Mouse (Mus musculus): ENCODE results near the gene Pknox2.

Pknox2 gene

GRCm38 (mm10) chr9:36923753-36924152, 223.5 kb downstream of the Pknox2 start:
- ChIA-PET CTCF (interaction anchor here in 1 of 4 experiments (1.1 kb wide), 1 partner anchor 50 kb away, joined by 5 read pairs; no protein-coding TSS in a partner anchor), POLR2A (no interaction called here)

- CTCF ChIA-PET: interaction anchor here in 1 of 4 experiments (0.6 to 1.0 kb wide), 3 partner anchors 27 to 769 kb away, joined by 3 read pairs; no protein-coding TSS in a partner anchor
Observed at GRCm38 (mm10) chr9:36921718-36922415, 225.3 kb downstream of the Pknox2 start.

GRCm38 (mm10) chr9:36919472-36919871, 227.7 kb downstream of the Pknox2 start:
- ChIA-PET CTCF (interaction anchor here in 3 of 4 experiments (0.7 to 1.3 kb wide), 5 partner anchors 11 to 55 kb away, joined by 3 to 10 read pairs (median 7); no protein-coding TSS in a partner anchor), POLR2A (interaction anchor here in 1 of 4 experiments (0.6 kb wide), 1 partner anchor 561 kb away, joined by 4 read pairs; no protein-coding TSS in a partner anchor)

More at GRCm38 (mm10) chr9:36921718-36922415, 225.3 kb downstream of the Pknox2 start:
- POLR2A ChIA-PET: no interaction called here

DNA sequence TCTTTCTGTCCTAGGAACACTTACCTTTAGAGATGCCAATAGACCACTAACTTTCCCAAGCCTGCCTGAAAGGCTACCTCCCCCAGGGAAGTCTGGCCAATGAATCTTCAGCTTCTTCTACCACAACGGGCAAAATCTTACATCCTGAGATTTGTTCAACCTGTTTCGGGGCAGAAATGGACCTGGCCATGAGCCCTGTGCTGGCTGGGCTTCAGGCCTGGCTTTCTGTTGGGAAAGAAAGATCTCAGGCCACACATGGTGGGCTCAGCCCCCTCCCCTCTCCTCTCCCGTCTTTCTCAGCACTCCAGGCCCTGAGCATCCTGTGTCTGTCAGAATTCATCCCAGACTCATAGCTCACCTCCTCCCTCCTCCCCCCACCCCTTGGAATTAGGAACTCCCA, 228.6 kb downstream of the Pknox2 start:
- CTCF ChIA-PET: interaction anchor here in 1 of 4 experiments (0.9 to 1.3 kb wide), 3 partner anchors 12 to 42 kb away, joined by 3 to 8 read pairs (median 3); no protein-coding TSS in a partner anchor
- POLR2A ChIA-PET: interaction anchor here in 1 of 4 experiments (1.8 kb wide), 1 partner anchor 15 kb away, joined by 4 read pairs; no protein-coding TSS in a partner anchor

GRCm38 (mm10) chr9:36916915-36917314, 230.3 kb downstream of the Pknox2 start:
- ChIA-PET POLR2A (interaction anchor here in 2 of 4 experiments (0.7 to 2.0 kb wide), 6 partner anchors 11 to 1419 kb away, joined by 3 to 4 read pairs (median 3); partner anchors contain the start of gene Pknox2 (in 1 of the 2)), CTCF (interaction anchor here (0.5 to 2.4 kb wide), 46 partner anchors 9 to 1141 kb away, joined by 3 to 23 read pairs (median 4); partner anchors contain the start of gene Pknox2 (in 1 of the 4))

GRCm38 (mm10) chr9:36916362-36916761, 230.8 kb downstream of the Pknox2 start:
- ChIA-PET CTCF (interaction anchor here (0.6 to 2.4 kb wide), 47 partner anchors 9 to 1140 kb away, joined by 3 to 23 read pairs (median 4); partner anchors contain the start of gene Pknox2 (in 1 of the 4)), POLR2A (interaction anchor here in 2 of 4 experiments (0.7 to 2.0 kb wide), 5 partner anchors 10 to 1419 kb away, joined by 3 to 4 read pairs (median 3); partner anchors contain the start of gene Pknox2 (in 1 of the 2))

GRCm38 (mm10) chr9:36905452-36905851, 241.8 kb downstream of the Pknox2 start:
- POLR2A ChIA-PET: interaction anchor here in 1 of 4 experiments (1.1 kb wide), 1 partner anchor 11 kb away, joined by 3 read pairs; no protein-coding TSS in a partner anchor
- CTCF ChIA-PET: interaction anchor here in 2 of 4 experiments (0.6 to 1.8 kb wide), 4 partner anchors 8 to 63 kb away, joined by 3 to 5 read pairs (median 3); no protein-coding TSS in a partner anchor

GRCm38 (mm10) chr9:36900464-36900863, 246.7 kb downstream of the Pknox2 start:
- ChIA-PET CTCF (no interaction called here), POLR2A (no interaction called here)

- POLR2A ChIA-PET: interaction anchor here in 1 of 4 experiments (1.1 kb wide), 1 partner anchor 15 kb away, joined by 3 read pairs; no protein-coding TSS in a partner anchor
- CTCF ChIA-PET: interaction anchor here in 2 of 4 experiments (1.0 to 1.4 kb wide), 2 partner anchors 18 to 357 kb away, joined by 3 read pairs; partner anchors contain the start of gene Slc37a2 (in 1 of the 2)
Observed at GRCm38 (mm10) chr9:36898560-36898959, 248.6 kb downstream of the Pknox2 start.

- ChIA-PET POLR2A (interaction anchor here in 1 of 4 experiments (0.8 to 1.5 kb wide), 4 partner anchors 9 to 183 kb away, joined by 3 to 4 read pairs (median 3); partner anchors contain the start of gene Ei24), CTCF (interaction anchor here (0.5 to 2.6 kb wide), 51 partner anchors 9 to 526 kb away, joined by 3 to 23 read pairs (median 4); partner anchors contain the start of genes Pknox2 (in 1 of the 4) and Tmem218 (in 1 of the 4))
Observed at GRCm38 (mm10) chr9:36895009-36895693, 252.1 kb downstream of the Pknox2 start.

GRCm38 (mm10) chr9:36894242-36894641, 253.0 kb downstream of the Pknox2 start:
- POLR2A ChIA-PET: interaction anchor here in 1 of 4 experiments (0.8 to 1.5 kb wide), 3 partner anchors 8 to 182 kb away, joined by 3 to 4 read pairs (median 3); partner anchors contain the start of gene Ei24
- CTCF ChIA-PET: interaction anchor here (0.6 to 2.6 kb wide), 26 partner anchors 8 to 1104 kb away, joined by 3 to 23 read pairs (median 4); partner anchors contain the start of genes D730048I06Rik (in 1 of the 4), Gm27235 (in 1 of the 4) and Tmem218 (in 1 of the 4)

DNA sequence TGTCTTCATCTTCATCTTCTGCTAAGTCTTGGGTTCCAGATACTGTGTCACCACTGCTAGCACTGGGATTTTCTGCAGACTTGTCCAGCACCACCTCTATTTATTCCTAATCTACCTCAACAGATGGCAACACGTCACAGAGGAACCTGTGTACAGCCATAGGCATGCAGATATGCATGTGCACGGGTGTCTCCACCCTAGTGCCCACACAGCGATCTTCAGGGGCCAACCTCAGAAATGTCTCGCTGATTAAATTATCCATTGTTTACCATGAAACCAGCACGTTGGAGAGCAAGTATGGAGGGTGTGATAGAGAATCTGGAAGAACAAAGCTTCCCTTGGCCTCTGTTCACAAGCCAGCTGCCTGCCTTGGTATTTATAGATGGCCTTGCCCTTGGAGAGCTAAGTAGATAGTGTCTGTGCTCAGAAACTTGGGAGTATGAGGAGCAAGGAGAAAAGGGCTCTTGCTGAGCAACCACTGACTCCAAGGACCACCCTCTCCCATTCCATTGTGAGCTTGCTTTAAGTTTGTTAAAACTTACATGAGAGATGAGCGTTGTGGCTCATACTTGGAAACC, 253.7 kb downstream of the Pknox2 start:
- ChIA-PET POLR2A (interaction anchor here in 1 of 4 experiments (0.8 kb wide), 1 partner anchor 31 kb away, joined by 3 read pairs; no protein-coding TSS in a partner anchor), CTCF (interaction anchor here in 2 of 4 experiments (0.5 to 2.6 kb wide), 2 partner anchors 23 to 336 kb away, joined by 4 to 18 read pairs; no protein-coding TSS in a partner anchor)

- ChIA-PET POLR2A (interaction anchor here in 1 of 4 experiments (0.9 to 1.8 kb wide), 4 partner anchors 10 to 83 kb away, joined by 3 to 7 read pairs (median 4); no protein-coding TSS in a partner anchor), CTCF (interaction anchor here (0.5 to 2.2 kb wide), 41 partner anchors 9 to 575 kb away, joined by 3 to 7 read pairs (median 3); partner anchors contain the start of gene Slc37a2 (in 1 of the 4))
Observed at GRCm38 (mm10) chr9:36890552-36890951, 256.7 kb downstream of the Pknox2 start.

DNA sequence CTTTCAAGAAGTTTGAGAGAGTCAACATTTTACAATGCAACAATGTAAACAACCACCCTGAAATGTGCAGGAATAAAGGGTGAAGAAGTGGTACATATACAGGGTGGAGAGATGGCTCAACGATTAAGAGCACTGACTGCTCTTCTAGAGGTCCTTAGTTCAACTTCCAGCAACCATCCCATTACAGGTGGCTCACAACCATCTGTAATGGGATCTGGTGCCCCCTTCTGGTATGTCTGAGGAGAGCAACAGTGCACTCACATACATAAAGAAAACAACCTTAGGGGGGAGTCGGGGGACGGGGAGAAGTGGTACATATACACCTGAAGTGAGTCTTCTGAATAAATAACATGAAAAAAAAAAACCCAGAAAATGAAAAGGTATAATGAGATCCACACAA, 262.0 kb downstream of the Pknox2 start:
- CTCF ChIA-PET: no interaction called here

GRCm38 (mm10) chr9:36883569-36883968, 263.6 kb downstream of the Pknox2 start:
- ChIA-PET CTCF (interaction anchor here in 1 of 4 experiments (1.3 kb wide), 1 partner anchor 84 kb away, joined by 3 read pairs; no protein-coding TSS in a partner anchor), POLR2A (interaction anchor here in 1 of 4 experiments (0.6 kb wide), 1 partner anchor 19 kb away, joined by 3 read pairs; no protein-coding TSS in a partner anchor)

More for the DNA sequence above, 262.0 kb downstream of the Pknox2 start:
- POLR2A ChIA-PET: interaction anchor here in 1 of 4 experiments (0.9 kb wide), 1 partner anchor 11 kb away, joined by 3 read pairs; no protein-coding TSS in a partner anchor

DNA sequence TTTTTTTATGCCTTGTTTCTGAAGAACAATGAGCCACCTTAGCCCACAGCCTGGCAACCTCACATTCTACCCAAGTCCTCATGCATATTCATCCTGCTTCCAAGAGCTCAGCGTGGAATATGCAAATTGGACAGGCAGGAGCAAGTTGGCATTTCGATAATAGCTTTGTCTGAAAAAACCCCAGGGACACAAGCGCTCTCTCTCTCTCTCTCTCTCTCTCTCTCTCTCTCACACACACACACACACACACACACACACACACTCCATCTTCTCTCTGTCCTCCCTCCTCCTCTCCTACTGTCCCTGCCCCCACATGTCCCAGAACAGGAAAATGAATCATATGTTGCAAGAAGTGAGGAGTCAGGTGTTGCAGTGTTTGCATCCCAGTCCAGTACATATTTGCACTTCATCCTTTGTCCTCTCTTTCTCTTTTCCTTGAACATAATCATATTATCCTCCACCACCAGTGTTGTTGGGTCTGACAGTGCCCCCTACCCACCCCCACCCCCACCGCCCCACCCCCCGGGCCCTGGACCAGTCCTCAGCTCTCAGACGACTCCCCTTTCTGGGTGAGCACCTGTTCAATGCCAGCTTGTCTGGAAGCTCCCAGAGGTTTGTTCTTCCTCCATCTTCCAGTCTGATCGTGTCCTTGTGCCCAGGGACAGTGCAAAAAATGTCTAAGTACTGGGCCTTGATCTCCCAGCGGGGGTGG, 265.0 kb downstream of the Pknox2 start:
- ChIA-PET CTCF (interaction anchor here (0.6 to 1.0 kb wide), 5 partner anchors 8 to 156 kb away, joined by 3 to 23 read pairs (median 5); no protein-coding TSS in a partner anchor), POLR2A (interaction anchor here in 2 of 4 experiments (0.6 to 1.0 kb wide), 8 partner anchors 19 to 1019 kb away, joined by 3 to 7 read pairs (median 3); no protein-coding TSS in a partner anchor)

All from embryonic stem cell, embryonic (primary cell).